Mouse (Mus musculus) bone marrow macrophage, adult 2 months (primary cell): ENCODE measurements around the gene 1500009C09Rik.

ENCODE experiments used
- CTCF ChIP-seq: IDR thresholded peaks from 2 replicates; pipeline ENCODE4 v1.5.1; 2012; ENCODE audit warnings: low read depth, mild to moderate bottlenecking, low read length, moderate library complexity
- POLR2A ChIP-seq: IDR thresholded peaks from 2 replicates; pipeline ENCODE4 v1.6.1; 2012; ENCODE audit warnings: mild to moderate bottlenecking, low read depth, low read length, borderline replicate concordance

- no peak for TF ChIP-seq CTCF
- TF ChIP-seq POLR2A: no peak
These were observed 21.1 kb upstream of the 1500009C09Rik start for GRCm38 (mm10) chr15:82231100-82231499.
